In genomic region chr17:87097576-87097975, GRCm38 (mm10) we compare ENCODE assay signal across 28 mouse cellular contexts.
"Had no signal": no experiment of that assay in that cellular context is flagged by ENCODE, and none has a peak within 500 bp of the region (broad histone marks: within the 10 kb centered on the region; RNA-seq: fewer than 3 reads in every experiment).

No protein-coding gene starts in this region.

- H3K9me3 ChIP-seq: heart, embryonic 10.5 days; heart, embryonic 12.5 days; heart, embryonic 13.5 days; heart, embryonic 15.5 days; hindbrain, embryonic 10.5 days; hindbrain, embryonic 12.5 days; hindbrain, embryonic 13.5 days; hindbrain, embryonic 15.5 days; intestine, embryonic 15.5 days had no signal

- H3K4me1 ChIP-seq: hindbrain, embryonic 12.5 days; hindbrain, embryonic 13.5 days; hindbrain, embryonic 15.5 days; intestine, embryonic 15.5 days had no signal

- H3K27me3 ChIP-seq: heart, embryonic 12.5 days; heart, embryonic 15.5 days; hindbrain, embryonic 12.5 days; hindbrain, embryonic 13.5 days; intestine, embryonic 15.5 days had no signal

- H3K4me2 ChIP-seq: heart, embryonic 11.5 days; heart, embryonic 12.5 days; heart, embryonic 13.5 days; heart, embryonic 15.5 days; hindbrain, embryonic 12.5 days; hindbrain, embryonic 13.5 days; hindbrain, embryonic 14.5 days; hindbrain, embryonic 15.5 days; intestine, embryonic 15.5 days had no signal

- H3K9ac ChIP-seq: heart, embryonic 12.5 days; heart, embryonic 13.5 days; heart, embryonic 15.5 days; hindbrain, embryonic 12.5 days; hindbrain, embryonic 13.5 days; hindbrain, embryonic 14.5 days; hindbrain, embryonic 15.5 days; intestine, embryonic 15.5 days had no signal

- H3K4me3 ChIP-seq: heart, adult 2 months; heart, embryonic 10.5 days; heart, embryonic 12.5 days; heart, embryonic 13.5 days; heart, embryonic 15.5 days; hindbrain, embryonic 10.5 days; hindbrain, embryonic 12.5 days; hindbrain, embryonic 13.5 days; hindbrain, embryonic 15.5 days; intestine, embryonic 15.5 days; layer of hippocampus, adult 2 months; left cerebral cortex, adult 2 months had no signal

- H3K27ac ChIP-seq: heart, adult 2 months; heart, embryonic 10.5 days; heart, embryonic 13.5 days; heart, embryonic 15.5 days; hindbrain, embryonic 10.5 days; hindbrain, embryonic 12.5 days; hindbrain, embryonic 13.5 days; hindbrain, embryonic 14.5 days; hindbrain, embryonic 15.5 days; hindbrain, postnatal 0 days; intestine, embryonic 15.5 days; kidney, postnatal 0 days; layer of hippocampus, adult 2 months; left cerebral cortex, adult 2 months had no signal

- H3K36me3 ChIP-seq: heart, embryonic 10.5 days; heart, embryonic 12.5 days; heart, embryonic 13.5 days; heart, embryonic 15.5 days; hindbrain, embryonic 10.5 days; hindbrain, embryonic 12.5 days; hindbrain, embryonic 13.5 days; hindbrain, embryonic 15.5 days; intestine, embryonic 15.5 days had no signal

- DNase-seq: heart, adult 18-20 months; heart, adult 2 months; heart, postnatal 10 days; heart, postnatal 14 days; heart, postnatal 36 days; heart, postnatal 4 days; kidney, adult 18-20 months; kidney, postnatal 4 days; layer of hippocampus, adult 9-11 months; layer of hippocampus, postnatal 36 days had no signal

- ATAC-seq: hindbrain, embryonic 16.5 days; hindbrain, postnatal 0 days; inflammation-experienced regulatory T-cells, adult 6 months; intestine, postnatal 0 days had no signal
